Mouse (Mus musculus): ENCODE data around the gene Abhd16b.

Gene Abhd16b

DNA sequence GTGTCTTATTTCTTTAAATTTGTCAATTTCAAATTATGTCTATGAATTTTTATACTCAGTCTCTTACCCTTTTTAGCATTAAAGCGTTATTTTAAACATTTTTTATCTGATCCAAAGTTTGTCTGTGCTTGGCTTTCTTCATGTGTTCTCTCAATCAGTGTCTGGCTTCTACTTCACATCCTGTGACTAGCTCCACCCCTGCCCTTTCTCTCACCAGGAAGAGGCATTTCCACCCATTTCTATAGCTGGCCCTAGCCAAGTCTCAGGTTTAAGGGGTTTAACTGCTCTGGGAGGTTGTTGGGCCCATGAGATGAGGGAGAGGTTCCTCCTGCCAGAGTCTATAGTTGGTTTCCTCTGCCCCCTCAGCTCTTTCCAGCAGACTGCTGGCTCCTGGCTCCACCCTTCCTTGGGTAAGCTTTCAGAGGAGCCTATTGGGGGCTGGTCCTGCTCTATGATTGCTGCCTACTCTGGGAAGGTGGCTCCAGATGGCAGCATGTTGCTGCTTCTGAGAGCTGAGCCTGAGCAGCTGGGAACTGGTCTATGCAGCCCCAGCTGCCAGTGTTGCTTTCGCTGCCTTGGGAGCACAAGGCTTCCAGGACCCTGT, 44.5 kb downstream of the Abhd16b start:
- DNase-seq (ENCODE audit: low read depth, low spot score) = no peak

DNA sequence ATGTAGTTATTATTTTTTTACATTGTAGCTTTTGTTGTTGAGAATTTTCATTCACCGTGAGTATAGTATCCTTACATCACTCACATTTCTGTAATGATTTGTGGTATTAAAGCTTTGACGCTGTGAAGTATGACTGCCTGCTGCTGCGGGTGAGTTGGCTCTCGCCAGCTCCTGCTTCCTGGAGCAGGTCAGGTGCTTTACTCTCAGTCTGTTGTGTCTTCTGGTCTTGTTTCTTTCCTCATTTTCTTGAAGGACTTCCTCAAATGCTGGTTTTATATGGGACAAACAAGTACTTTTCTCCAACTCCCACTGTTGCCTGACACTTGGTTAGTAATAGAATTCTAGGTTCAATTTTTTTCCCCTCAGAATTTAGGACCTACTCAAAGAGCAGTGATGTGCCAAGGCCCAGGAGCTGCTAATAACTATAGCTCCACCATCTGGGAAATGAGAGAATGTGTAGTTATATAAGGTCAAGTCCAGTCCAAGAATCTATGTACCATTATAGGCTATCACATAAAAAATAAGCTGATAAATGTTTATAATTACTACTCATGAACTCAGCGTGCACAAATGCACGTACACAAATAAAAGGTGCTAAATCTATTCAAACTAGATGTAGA, 48.9 kb downstream of the Abhd16b start:
- no peak for DNase-seq (ENCODE audit: low read depth, low spot score)
